Mouse (Mus musculus) C2C12 (cell line): ENCODE results near the gene Hoga1.

ENCODE experiments used
- CEBPB ChIP-seq: IDR thresholded peaks from one replicate; pipeline ENCODE4 v1.6.1; 2011; ENCODE audit warnings: low read depth, mild to moderate bottlenecking, control low read depth, moderate library complexity
- CTCF ChIP-seq: IDR thresholded peaks from one replicate; pipeline ENCODE4 v1.5.1; 2011; ENCODE audit not compliant: control insufficient read depth, insufficient read depth, insufficient read length
- MAX ChIP-seq: IDR thresholded peaks from one replicate; pipeline ENCODE4 v1.6.1; 2011; ENCODE audit warnings: mild to moderate bottlenecking, control low read depth
- USF1 ChIP-seq: IDR thresholded peaks from one replicate; pipeline ENCODE4 v1.6.1; 2011; ENCODE audit warnings: low read depth, mild to moderate bottlenecking, control low read depth, moderate library complexity

GRCm38 (mm10) chr19:42022542-42022848 lies 22.9 kb upstream of the Hoga1 start:
- TF ChIP-seq CTCF (no peak), MAX (no peak), CEBPB (no peak), USF1 (no peak)
